Mouse (Mus musculus): ENCODE data around the gene Mapkapk2.

- TF ChIP-seq CTCF (IDR thresholded peaks at IDR 0.05; ENCODE audit: insufficient read depth, low read length) = no peak
- no peak for TF ChIP-seq POLR2A (IDR thresholded peaks at IDR 0.05; ENCODE audit: borderline replicate concordance, extremely low read depth, low read depth, low read length)
Measured at GRCm38 (mm10) chr1:131080686-131081085, 16.9 kb downstream of the Mapkapk2 start.
